Mouse (Mus musculus) small intestine, adult 2 months (tissue): ENCODE data around the gene Rarb. TPM values are rescaled to one million over a fixed set of nuclear protein-coding genes. Genes with fewer than 3 reads are reported as not detected.

Experiments used
- H3K27ac ChIP-seq: fragments of 200-500 bp; 2 replicates; pipeline ENCODE4 v1.5.1; 2012; ENCODE audit warnings: low read depth, low read length, control low read depth, inconsistent platforms; ENCODE audit not compliant: insufficient read depth
- H3K27me3 ChIP-seq: fragments of 200-500 bp; 2 replicates; pipeline ENCODE4 v1.6.1; 2012; ENCODE audit warnings: mild to moderate bottlenecking, moderate library complexity, low read length, inconsistent platforms; ENCODE audit not compliant: control insufficient read depth, insufficient read depth
- H3K36me3 ChIP-seq: fragments of 200-500 bp; 2 replicates; pipeline ENCODE4 v1.6.1; 2012; ENCODE audit warnings: mild to moderate bottlenecking, low read length, control low read depth, inconsistent platforms; ENCODE audit not compliant: control insufficient read depth, insufficient read depth
- H3K4me1 ChIP-seq: fragments of 200-500 bp; 2 replicates; pipeline ENCODE4 v1.6.1; 2012; ENCODE audit warnings: low read length, inconsistent platforms, mixed read lengths; ENCODE audit not compliant: control insufficient read depth, insufficient read depth, insufficient read length
- H3K4me3 ChIP-seq: fragments of 200-500 bp; 2 replicates; pipeline ENCODE4 v1.5.1; 2012; ENCODE audit warnings: low read depth, mild to moderate bottlenecking, control low read depth, inconsistent platforms, low read length, moderate library complexity
- CTCF ChIP-seq: fragments of 200-500 bp; IDR thresholded peaks from 2 replicates; pipeline ENCODE4 v1.5.1; 2012; ENCODE audit warnings: low read depth, mild to moderate bottlenecking, control low read depth, inconsistent platforms, low read length, moderate library complexity, mixed read lengths; ENCODE audit not compliant: insufficient replicate concordance, insufficient read length; ENCODE audit errors: extremely low read depth
- POLR2A ChIP-seq: fragments of 200-500 bp; IDR thresholded peaks from 2 replicates; pipeline ENCODE4 v1.6.1; 2012; ENCODE audit warnings: low read depth, mild to moderate bottlenecking, control low read depth, inconsistent platforms, low read length, moderate library complexity
- WGBS: fragments of 180-500 bp; shearing (Covaris S2); methylation state at CpG from one replicate; pipeline ENCODE4 v1.1.7; 2018; 5-methylcytosine and 5-hydroxymethylcytosine counted together
- polyA plus RNA-seq: library from polyadenylated mRNA; depleted of rRNA; stranded (reverse); fragments of >200 nt; gene quantifications from 2 replicates; pipeline ENCODE4 v1.2.3, GENCODE M21; 2012

Rarb gene
- polyA plus RNA-seq, 1 experiment = 0.61 TPM

GRCm38 (mm10) chr14:16427569-16427968, 391.4 kb downstream of the Rarb start:
- Histone ChIP-seq H3K4me1 (peaks cover 3% of the 10 kb centered on the region; the same call in 1 of the 2 replicates), H3K4me3 (no peak overlapping the region), H3K27me3 (no peaks in the 10 kb centered on the region), H3K36me3 (peaks cover 35% of the 10 kb centered on the region), H3K27ac (no peak overlapping the region)
- 41% methylated on average over 4 of the region's 4 CpGs for WGBS
- TF ChIP-seq POLR2A (no peak), CTCF (no peak)

DNA sequence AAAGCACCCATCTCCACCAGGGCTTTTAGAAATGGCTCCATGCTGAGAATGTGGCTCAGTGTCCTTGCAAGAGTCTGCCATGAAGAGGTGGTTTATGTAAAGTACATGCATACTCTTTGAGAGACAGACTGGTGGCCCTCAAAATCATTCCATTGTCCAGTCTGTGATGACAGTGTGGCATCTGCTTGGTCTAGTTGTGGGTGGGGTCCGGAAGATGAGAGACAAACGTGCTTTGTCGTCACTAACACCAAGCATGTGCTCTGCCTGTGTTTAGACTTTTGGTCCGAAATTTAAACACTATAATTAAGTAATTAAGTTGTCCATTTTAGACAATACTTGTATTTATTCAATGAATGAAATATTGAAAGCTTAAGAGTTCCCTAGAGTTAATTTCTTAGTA, 404.8 kb downstream of the Rarb start:
- H3K27ac ChIP-seq = no peak overlapping the region
- 89% methylated on average over 4 of the region's 4 CpGs for WGBS
- H3K27me3 ChIP-seq = no peaks in the 10 kb centered on the region
- H3K4me1 ChIP-seq = no peaks in the 10 kb centered on the region
- TF ChIP-seq CTCF (no peak), POLR2A (no peak)
- peaks cover 35% of the 10 kb centered on the region for H3K36me3 ChIP-seq
- H3K4me3 ChIP-seq = no peak overlapping the region

DNA sequence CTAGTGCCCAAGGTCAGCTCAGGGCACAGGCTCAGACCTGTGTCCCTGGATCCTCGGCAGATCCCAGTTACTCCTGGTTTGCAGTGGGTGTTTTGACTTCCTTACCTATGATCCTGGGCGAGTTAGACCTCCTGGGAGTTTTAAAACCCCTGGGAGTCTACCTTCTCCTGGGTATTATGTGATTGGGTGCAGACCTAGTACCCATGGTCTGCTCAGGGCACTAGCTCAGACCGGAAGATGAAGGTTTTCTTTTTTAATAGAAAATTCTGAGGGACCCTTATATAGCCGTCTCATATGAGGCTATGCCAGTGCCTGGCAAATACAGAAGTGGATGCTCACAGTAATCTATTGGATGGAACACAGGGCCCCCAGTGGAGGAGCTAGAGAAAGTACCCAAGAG, 413.8 kb downstream of the Rarb start:
- H3K27me3 ChIP-seq = no peaks in the 10 kb centered on the region
- TF ChIP-seq CTCF (no peak), POLR2A (no peak)
- no peaks in the 10 kb centered on the region for H3K4me1 ChIP-seq
- H3K27ac ChIP-seq = no peak overlapping the region
- WGBS = 91% methylated on average over 4 of the region's 4 CpGs
- H3K36me3 ChIP-seq = peaks cover 19% of the 10 kb centered on the region
- H3K4me3 ChIP-seq = no peak overlapping the region

DNA sequence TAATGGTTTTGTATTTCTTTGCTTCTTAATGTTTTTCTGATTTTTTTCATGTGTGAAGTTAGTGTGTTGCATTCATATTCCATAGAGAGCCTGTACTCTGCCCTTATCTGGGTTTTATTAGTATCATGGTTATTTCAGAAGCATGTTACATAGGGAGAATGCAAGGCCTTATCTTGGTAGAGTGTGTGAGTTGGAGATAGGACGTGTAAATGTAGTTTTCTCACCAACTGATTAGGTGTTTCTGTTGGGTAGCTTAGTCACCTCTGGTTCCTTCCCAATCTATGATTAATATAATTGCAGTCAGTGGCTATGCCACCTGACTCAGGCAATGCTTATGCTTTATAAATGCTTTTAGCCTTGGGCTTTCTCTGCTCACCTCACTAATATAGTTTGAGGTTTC, 434.2 kb downstream of the Rarb start:
- Histone ChIP-seq H3K4me3 (no peak overlapping the region), H3K36me3 (peaks cover 9% of the 10 kb centered on the region), H3K27me3 (no peaks in the 10 kb centered on the region), H3K4me1 (no peaks in the 10 kb centered on the region), H3K27ac (no peak overlapping the region)
- WGBS = 16% methylated on average over 1 of the region's 1 CpGs
- TF ChIP-seq POLR2A (no peak), CTCF (no peak)
